Mouse (Mus musculus) layer of hippocampus, postnatal 14 days (tissue): ENCODE measurements at regions not wholly inside any gene's neighbourhood (a gene's known extent, or its start where the extent isn't known, plus 50 kb on each side); places are given as distances from the start of the nearest gene placed in this dataset.
A peak's percentile ranks its signal among the peaks of the same experiment; 100 is the strongest.

ENCODE experiments used
- DNase-seq, 2 experiments: peaks; one replicate each; pipeline ENCODE4 v3.0.0; 2021 to 2022; ENCODE audit warnings: low spot score in 2 of 2, mixed read lengths in 1 of 2

GRCm38 (mm10) chr1:142838663-142839062 lies 801.8 kb upstream of the B3galt2 start:
- DNase-seq, result no peak

GRCm38 (mm10) chr1:142867024-142867700 lies 773.3 kb upstream of the B3galt2 start:
- DNase-seq, result no peak

- no peak for DNase-seq
Measured at GRCm38 (mm10) chr1:142891842-142892241, 748.6 kb upstream of the B3galt2 start.

- no peak for DNase-seq
Measured at GRCm38 (mm10) chr1:142893156-142893555, 747.3 kb upstream of the B3galt2 start.

- no peak for DNase-seq
Measured at GRCm38 (mm10) chr1:142894145-142894544, 746.3 kb upstream of the B3galt2 start.

- DNase-seq, result no peak
Measured at GRCm38 (mm10) chr1:142895081-142895480, 745.4 kb upstream of the B3galt2 start.

GRCm38 (mm10) chr1:142909907-142910306 lies 730.6 kb upstream of the B3galt2 start:
- DNase-seq, result no peak

- DNase-seq, result no peak
Measured at GRCm38 (mm10) chr1:142956686-142957085, 683.8 kb upstream of the B3galt2 start.

GRCm38 (mm10) chr1:142971475-142971874 lies 669.0 kb upstream of the B3galt2 start:
- DNase-seq, result no peak

GRCm38 (mm10) chr1:142973387-142973786 lies 667.1 kb upstream of the B3galt2 start:
- DNase-seq, result no peak

GRCm38 (mm10) chr1:142982994-142983393 lies 657.5 kb upstream of the B3galt2 start:
- no peak for DNase-seq

GRCm38 (mm10) chr1:142983641-142984040 lies 656.8 kb upstream of the B3galt2 start:
- DNase-seq, result no peak

GRCm38 (mm10) chr1:142985516-142985915 lies 654.9 kb upstream of the B3galt2 start:
- no peak for DNase-seq

GRCm38 (mm10) chr1:143000216-143000615 lies 640.2 kb upstream of the B3galt2 start:
- no peak for DNase-seq

GRCm38 (mm10) chr1:143001112-143001511 lies 639.4 kb upstream of the B3galt2 start:
- DNase-seq, result no peak

- DNase-seq, result no peak
Measured at GRCm38 (mm10) chr1:143006045-143006444, 634.4 kb upstream of the B3galt2 start.

GRCm38 (mm10) chr1:143019982-143020381 lies 620.5 kb upstream of the B3galt2 start:
- no peak for DNase-seq

- DNase-seq, result peak in 1 of 2 experiments; percentile 58
Measured at GRCm38 (mm10) chr1:143053161-143053560, 587.3 kb upstream of the B3galt2 start.

GRCm38 (mm10) chr1:143053599-143053998 lies 586.9 kb upstream of the B3galt2 start:
- DNase-seq, result peak; percentile 11 to 67

GRCm38 (mm10) chr1:143054451-143055024 lies 585.9 kb upstream of the B3galt2 start:
- DNase-seq, result no peak

- DNase-seq, result no peak
Measured at GRCm38 (mm10) chr1:143060698-143061576, 579.5 kb upstream of the B3galt2 start.

- DNase-seq, result no peak
Measured at GRCm38 (mm10) chr1:143065493-143065892, 575.0 kb upstream of the B3galt2 start.
